Mouse (Mus musculus): ENCODE data around the gene Aplp1.

GRCm38 (mm10) chr7:30434701-30435100 is 10.6 kb downstream of the Aplp1 start:
- TF ChIP-seq CTCF (IDR thresholded peaks at IDR 0.05; ENCODE audit: low read depth, low read length), result no peak
- no peak for TF ChIP-seq POLR2A (IDR thresholded peaks at IDR 0.05; ENCODE audit: borderline replicate concordance, low read depth, low read length)
